Mouse (Mus musculus) urinary bladder, postnatal 4 days (tissue): Measurements from ENCODE around the gene Hes5.

Experiments used
- DNase-seq, 2 experiments: peaks; one replicate each; pipeline ENCODE4 v3.0.0; 2021 to 2022; ENCODE audit warnings: low spot score in 2 of 2

Gene Hes5

GRCm38 (mm10) chr4:154960690-154961225, at the start of gene Hes5:
Hes5 (plus strand) TSS chr4:154960923.
- DNase-seq = no peak

- DNase-seq = no peak
Measured at GRCm38 (mm10) chr4:154911644-154912043, 49.1 kb upstream of the Hes5 start.

GRCm38 (mm10) chr4:154913845-154914244, 46.9 kb upstream of the Hes5 start:
- no peak for DNase-seq

- no peak for DNase-seq
Measured at GRCm38 (mm10) chr4:154914252-154914651, 46.5 kb upstream of the Hes5 start.

GRCm38 (mm10) chr4:154914707-154915106, 46.0 kb upstream of the Hes5 start:
- DNase-seq = no peak

- DNase-seq = no peak
Measured at GRCm38 (mm10) chr4:154915286-154915685, 45.4 kb upstream of the Hes5 start.

- DNase-seq = no peak
Measured at GRCm38 (mm10) chr4:154916662-154917061, 44.1 kb upstream of the Hes5 start.

- no peak for DNase-seq
Measured at GRCm38 (mm10) chr4:154922291-154922690, 38.4 kb upstream of the Hes5 start.

- DNase-seq = no peak
Measured at GRCm38 (mm10) chr4:154922931-154923330, 37.8 kb upstream of the Hes5 start.

GRCm38 (mm10) chr4:154925413-154925812, 35.3 kb upstream of the Hes5 start:
- DNase-seq = no peak

GRCm38 (mm10) chr4:154926969-154927898, 33.5 kb upstream of the Hes5 start:
- no peak for DNase-seq

GRCm38 (mm10) chr4:154927899-154928337, 32.8 kb upstream of the Hes5 start:
- DNase-seq = no peak

- no peak for DNase-seq
Measured at GRCm38 (mm10) chr4:154928395-154929087, 32.2 kb upstream of the Hes5 start, which contains the start of gene Tnfrsf14. Tnfrsf14 (minus strand) TSS chr4:154928563.

- no peak for DNase-seq
Measured at GRCm38 (mm10) chr4:154929088-154929660, 31.5 kb upstream of the Hes5 start.

- DNase-seq = no peak
Measured at GRCm38 (mm10) chr4:154933306-154933907, 27.3 kb upstream of the Hes5 start.

- no peak for DNase-seq
Measured at GRCm38 (mm10) chr4:154934800-154935199, 25.9 kb upstream of the Hes5 start.

GRCm38 (mm10) chr4:154935788-154936187, 24.9 kb upstream of the Hes5 start:
- DNase-seq = no peak

- DNase-seq = no peak
Measured at GRCm38 (mm10) chr4:154936542-154937255, 24.0 kb upstream of the Hes5 start.

GRCm38 (mm10) chr4:154937746-154938145, 23.0 kb upstream of the Hes5 start:
- DNase-seq = no peak

GRCm38 (mm10) chr4:154940156-154940555, 20.6 kb upstream of the Hes5 start:
- DNase-seq = no peak

GRCm38 (mm10) chr4:154941831-154942230, 18.9 kb upstream of the Hes5 start:
- no peak for DNase-seq
